Mouse (Mus musculus): ENCODE results near the gene Slc35e2. TPM values are rescaled to one million over a fixed set of nuclear protein-coding genes. Genes with fewer than 3 reads are reported as not detected.

The Slc35e2 gene
- polyA plus RNA-seq, 1 experiment from 2014 or later = 5.6 TPM

GRCm38 (mm10) chr4:155654456-155655298 lies 53.5 kb downstream of the Slc35e2 start:
- no peak overlapping the region for H3K27ac ChIP-seq (ENCODE audit: low read depth)
- H3K4me3 ChIP-seq (ENCODE audit: low read depth, low read length) = peak overlapping the region; percentile 27
- peaks cover 11% of the 10 kb centered on the region for H3K36me3 ChIP-seq (replicated peaks; ENCODE audit: insufficient read depth, low read length)
- 5% methylated on average over 47 of the region's 52 CpGs for WGBS (ENCODE audit: insufficient replicate concordance)
- peaks cover 45% of the 10 kb centered on the region for H3K27me3 ChIP-seq (ENCODE audit: insufficient read depth, low read length)
- no peak for TF ChIP-seq CTCF (IDR thresholded peaks at IDR 0.05; ENCODE audit: low read depth)
- no peak for TF ChIP-seq EP300 (IDR thresholded peaks at IDR 0.05; ENCODE audit: low read depth)
- H3K9ac ChIP-seq (replicated peaks) = no peak overlapping the region
- peak; percentile 58 for DNase-seq
- ATAC-seq = peak; percentile 38
- peak overlapping the region; percentile 54 for H3K4me2 ChIP-seq (ENCODE audit: low read depth, low read length)
- no peaks in the 10 kb centered on the region for H3K9me3 ChIP-seq (ENCODE audit: low read length)
- peaks cover 19% of the 10 kb centered on the region for H3K4me1 ChIP-seq (ENCODE audit: insufficient read depth)

- Histone ChIP-seq H3K9ac (replicated peaks) (no peak overlapping the region), H3K27me3 (ENCODE audit: insufficient read depth, low read length) (peaks cover 43% of the 10 kb centered on the region), H3K4me2 (ENCODE audit: low read depth, low read length) (no peak overlapping the region), H3K4me1 (ENCODE audit: insufficient read depth) (peaks cover 19% of the 10 kb centered on the region), H3K9me3 (ENCODE audit: low read length) (no peaks in the 10 kb centered on the region), H3K36me3 (replicated peaks; ENCODE audit: insufficient read depth, low read length) (peaks cover 2% of the 10 kb centered on the region; the same call in 1 of the 2 replicates), H3K27ac (ENCODE audit: low read depth) (no peak overlapping the region), H3K4me3 (ENCODE audit: low read depth, low read length) (no peak overlapping the region)
- 87% methylated on average over 13 of the region's 13 CpGs for WGBS (ENCODE audit: insufficient replicate concordance)
- no peak for DNase-seq
- no peak for ATAC-seq
- TF ChIP-seq EP300 (IDR thresholded peaks at IDR 0.05; ENCODE audit: low read depth) = no peak
- no peak for TF ChIP-seq CTCF (IDR thresholded peaks at IDR 0.05; ENCODE audit: low read depth)
Measured at GRCm38 (mm10) chr4:155656214-155656751, 55.1 kb downstream of the Slc35e2 start.

- Histone ChIP-seq H3K4me3 (ENCODE audit: low read depth, low read length) (no peak overlapping the region), H3K9me3 (ENCODE audit: low read length) (no peaks in the 10 kb centered on the region), H3K36me3 (replicated peaks; ENCODE audit: insufficient read depth, low read length) (no peaks in the 10 kb centered on the region), H3K4me1 (ENCODE audit: insufficient read depth) (peaks cover 10% of the 10 kb centered on the region; the same call in 1 of the 2 replicates), H3K27ac (ENCODE audit: low read depth) (no peak overlapping the region), H3K4me2 (ENCODE audit: low read depth, low read length) (no peak overlapping the region), H3K9ac (replicated peaks) (no peak overlapping the region), H3K27me3 (ENCODE audit: insufficient read depth, low read length) (peaks cover 17% of the 10 kb centered on the region)
- WGBS (ENCODE audit: insufficient replicate concordance) = 82% methylated on average over 10 of the region's 10 CpGs
- DNase-seq = no peak
- no peak for TF ChIP-seq EP300 (IDR thresholded peaks at IDR 0.05; ENCODE audit: low read depth)
- no peak for TF ChIP-seq CTCF (IDR thresholded peaks at IDR 0.05; ENCODE audit: low read depth)
- ATAC-seq = no peak
Measured at GRCm38 (mm10) chr4:155658961-155659360, 57.7 kb downstream of the Slc35e2 start.

GRCm38 (mm10) chr4:155660641-155661040 lies 59.4 kb downstream of the Slc35e2 start:
- ATAC-seq = peak; percentile 53; the same call in 1 of the 2 replicates
- Histone ChIP-seq H3K9ac (replicated peaks) (no peak overlapping the region), H3K36me3 (replicated peaks; ENCODE audit: insufficient read depth, low read length) (0 out of 2 replicates have a peak, but pooled peaks cover 5% of the 10 kb centered on the region), H3K4me1 (ENCODE audit: insufficient read depth) (no peaks in the 10 kb centered on the region), H3K27ac (ENCODE audit: low read depth) (no peak overlapping the region), H3K4me2 (ENCODE audit: low read depth, low read length) (no peak overlapping the region), H3K9me3 (ENCODE audit: low read length) (no peaks in the 10 kb centered on the region), H3K4me3 (ENCODE audit: low read depth, low read length) (no peak overlapping the region), H3K27me3 (ENCODE audit: insufficient read depth, low read length) (no peaks in the 10 kb centered on the region)
- DNase-seq = no peak
- WGBS (ENCODE audit: insufficient replicate concordance) = 80% methylated on average over 12 of the region's 12 CpGs
- no peak for TF ChIP-seq EP300 (IDR thresholded peaks at IDR 0.05; ENCODE audit: low read depth)
- TF ChIP-seq CTCF (IDR thresholded peaks at IDR 0.05; ENCODE audit: low read depth) = no peak

GRCm38 (mm10) chr4:155666903-155667302 lies 65.7 kb downstream of the Slc35e2 start:
- TF ChIP-seq EP300 (IDR thresholded peaks at IDR 0.05; ENCODE audit: low read depth) = no peak
- TF ChIP-seq CTCF (IDR thresholded peaks at IDR 0.05; ENCODE audit: low read depth) = no peak

More at GRCm38 (mm10) chr4:155666903-155667302, 65.7 kb downstream of the Slc35e2 start:
- no peak overlapping the region for H3K4me3 ChIP-seq (ENCODE audit: low read depth, low read length)
- peaks cover 9% of the 10 kb centered on the region for H3K4me1 ChIP-seq (ENCODE audit: insufficient read depth)
- H3K9ac ChIP-seq (replicated peaks) = no peak overlapping the region
- ATAC-seq (no peak), DNase-seq (no peak)
- no peaks in the 10 kb centered on the region for H3K9me3 ChIP-seq (ENCODE audit: low read length)
- H3K4me2 ChIP-seq (ENCODE audit: low read depth, low read length) = no peak overlapping the region
- H3K36me3 ChIP-seq (replicated peaks; ENCODE audit: insufficient read depth, low read length) = 0 out of 2 replicates have a peak, but pooled peaks cover 5% of the 10 kb centered on the region
- H3K27ac ChIP-seq (ENCODE audit: low read depth) = no peak overlapping the region; the same call in 1 of the 2 replicates
- H3K27me3 ChIP-seq (ENCODE audit: insufficient read depth, low read length) = no peaks in the 10 kb centered on the region

All from liver, postnatal 0 days (tissue).